Mouse (Mus musculus): Measurements from ENCODE around the gene Dlgap4. TPM values are rescaled to one million over a fixed set of nuclear protein-coding genes. Genes with fewer than 3 reads are reported as not detected.

The Dlgap4 gene
- total and polyA plus RNA-seq, 3 experiments: 12.4 to 38.5 (median 12.7) TPM

DNA sequence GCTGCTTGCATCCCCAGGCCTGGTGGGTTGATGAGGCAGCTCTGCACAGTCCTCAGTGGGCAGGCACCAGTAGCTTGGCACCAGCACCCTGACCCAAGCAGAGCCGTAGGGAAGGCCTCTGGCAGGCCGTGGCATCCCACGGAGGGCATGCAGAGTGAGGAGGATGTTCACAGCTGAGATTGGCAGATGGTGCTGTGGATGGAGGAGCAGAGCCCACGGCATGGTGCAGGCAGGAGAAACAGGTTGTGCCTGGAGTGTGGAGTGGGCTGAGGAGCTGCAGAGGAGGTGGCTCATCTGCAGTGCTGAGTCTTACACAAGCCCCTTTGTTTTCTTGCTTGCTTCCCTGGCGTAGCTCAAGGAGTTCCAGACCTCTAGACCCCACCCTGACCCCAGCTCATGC lies 40.6 kb downstream of the Dlgap4 start:
- TF ChIP-seq BHLHE40 (IDR thresholded peaks at IDR 0.05; ENCODE audit: low read depth, low read length) (no peak), ZC3H11A (IDR thresholded peaks at IDR 0.05; ENCODE audit: low read depth, low read length) (no peak), ELF1 (IDR thresholded peaks at IDR 0.05; ENCODE audit: low read depth, low read length) (no peak), MYC (IDR thresholded peaks at IDR 0.05; ENCODE audit: low read depth, low read length) (no peak), ZNF384 (IDR thresholded peaks at IDR 0.05; ENCODE audit: low read depth, low read length) (no peak), NELFE (IDR thresholded peaks at IDR 0.05; ENCODE audit: low read depth, low read length) (no peak), HCFC1 (IDR thresholded peaks at IDR 0.05; ENCODE audit: low read depth, low read length) (no peak), JUND (conservative IDR thresholded peaks at IDR 0.05; ENCODE audit: low read depth, low read length) (no peak)
- dilution Hi-C loops (cut with MboI; ENCODE audit: extremely low pct_ligation_motif_present, extremely low pct_unique_long_range_greater_than_20kb, low sequenced_read_pairs) (no loop called here), in situ Hi-C loops (cut with MboI; ENCODE audit: low pct_ligation_motif_present, low pct_unique_long_range_greater_than_20kb, low sequenced_read_pairs) (no loop called here)
- Histone ChIP-seq H3K36me3 (replicated peaks in 1 of 2; ENCODE audit: control insufficient read depth in 1 of 2, insufficient read depth in 1 of 2, low read length in 1 of 2) (no peaks in the 10 kb centered on the region), H3K4me1 (ENCODE audit: control insufficient read depth in 1 of 2, insufficient read depth in 2 of 2) (no peaks in the 10 kb centered on the region), H3K9ac (ENCODE audit: insufficient read depth, low read depth) (no peak overlapping the region), H3K79me2 (replicated peaks; ENCODE audit: control insufficient read depth, extremely low read depth, insufficient read depth, poor library complexity, severe bottlenecking) (no peaks in the 10 kb centered on the region), H3K4me3 (replicated peaks in 1 of 3; ENCODE audit: low read depth in 2 of 3, low read length in 2 of 3, poor library complexity in 1 of 3) (no peak overlapping the region), H3K4me2 (ENCODE audit: insufficient read depth, low read depth, poor library complexity, severe bottlenecking) (no peak overlapping the region), H3K9me3 (replicated peaks; ENCODE audit: low read length) (no peaks in the 10 kb centered on the region), H3K27me3 (replicated peaks) (peaks cover 95% of the 10 kb centered on the region), H3K27ac (ENCODE audit: insufficient read depth, low read depth) (no peak overlapping the region)
- DNase-seq (ENCODE audit: extremely low read depth): no peak

DNA sequence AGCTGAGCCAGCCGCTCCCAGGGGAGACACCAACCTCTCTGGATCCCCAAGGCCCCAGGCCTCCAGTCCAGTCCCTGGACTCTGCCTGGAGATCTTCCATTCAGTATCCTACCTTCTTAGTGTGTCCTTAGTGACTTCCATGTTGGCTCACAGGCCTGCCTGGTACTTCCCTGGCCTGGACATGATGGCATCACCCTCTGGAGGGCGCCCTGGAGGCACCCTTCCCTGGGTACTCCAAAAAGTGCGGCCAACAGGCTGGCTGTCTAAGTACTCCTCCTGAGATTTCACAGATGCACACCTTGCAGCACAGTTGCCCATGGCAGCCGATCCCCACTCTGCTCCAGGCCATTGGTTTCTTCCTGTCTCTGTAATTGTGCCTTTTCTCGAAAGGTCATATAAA lies 42.1 kb downstream of the Dlgap4 start:
- peaks cover 95% of the 10 kb centered on the region for H3K27me3 ChIP-seq (replicated peaks)

DNA sequence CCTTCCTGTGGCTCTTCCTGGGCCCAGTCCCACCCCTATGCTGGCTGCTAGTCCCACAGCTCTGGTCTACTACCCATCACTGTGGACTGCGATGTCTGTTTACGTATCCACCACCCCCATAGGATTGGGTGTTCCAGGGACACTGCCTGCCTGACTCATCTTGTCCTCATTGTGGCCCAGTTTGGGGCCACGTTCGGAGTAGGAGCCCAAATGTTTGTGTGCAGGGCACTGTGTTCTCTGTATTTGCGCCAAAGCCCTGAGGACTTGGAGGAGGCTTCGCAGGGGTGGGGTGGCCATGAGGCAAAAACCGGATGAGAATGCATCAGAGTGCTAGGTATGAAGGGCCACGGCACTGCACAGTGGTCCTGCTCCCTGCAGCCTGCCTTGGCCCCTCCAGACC lies 44.0 kb downstream of the Dlgap4 start:
- H3K27me3 ChIP-seq (replicated peaks): peaks cover 92% of the 10 kb centered on the region
- dilution Hi-C loops (cut with MboI; ENCODE audit: extremely low pct_ligation_motif_present, extremely low pct_unique_long_range_greater_than_20kb, low sequenced_read_pairs): no loop called here

More for the DNA sequence above, 42.1 kb downstream of the Dlgap4 start:
- Histone ChIP-seq H3K4me2 (ENCODE audit: insufficient read depth, low read depth, poor library complexity, severe bottlenecking) (no peak overlapping the region), H3K9ac (ENCODE audit: insufficient read depth, low read depth) (no peak overlapping the region), H3K36me3 (replicated peaks in 1 of 2; ENCODE audit: control insufficient read depth in 1 of 2, insufficient read depth in 1 of 2, low read length in 1 of 2) (no peaks in the 10 kb centered on the region), H3K27ac (ENCODE audit: insufficient read depth, low read depth) (no peak overlapping the region), H3K79me2 (replicated peaks; ENCODE audit: control insufficient read depth, extremely low read depth, insufficient read depth, poor library complexity, severe bottlenecking) (no peaks in the 10 kb centered on the region), H3K9me3 (replicated peaks; ENCODE audit: low read length) (no peaks in the 10 kb centered on the region), H3K4me1 (ENCODE audit: control insufficient read depth in 1 of 2, insufficient read depth in 2 of 2) (no peaks in the 10 kb centered on the region), H3K4me3 (replicated peaks in 1 of 3; ENCODE audit: low read depth in 2 of 3, low read length in 2 of 3, poor library complexity in 1 of 3) (no peak overlapping the region)
- TF ChIP-seq MAFK (IDR thresholded peaks at IDR 0.05; ENCODE audit: insufficient replicate concordance, low read length) (no peak), CTCF (conservative IDR thresholded peaks at IDR 0.05 in 1 of 2, IDR thresholded peaks at IDR 0.05 in 1 of 2; ENCODE audit: low read depth in 2 of 2, low read length in 2 of 2) (peak in 1 of 2 experiments; percentile 29; a peak in 2 of 4 replicates), E2F4 (IDR thresholded peaks at IDR 0.05; ENCODE audit: insufficient replicate concordance, low read depth, low read length) (no peak)
- DNase-seq (ENCODE audit: extremely low read depth): no peak
- in situ Hi-C loops (cut with MboI; ENCODE audit: low pct_ligation_motif_present, low pct_unique_long_range_greater_than_20kb, low sequenced_read_pairs) (no loop called here), dilution Hi-C loops (cut with MboI; ENCODE audit: extremely low pct_ligation_motif_present, extremely low pct_unique_long_range_greater_than_20kb, low sequenced_read_pairs) (no loop called here)

More for the DNA sequence above, 44.0 kb downstream of the Dlgap4 start:
- H3K9ac ChIP-seq (ENCODE audit: insufficient read depth, low read depth): no peak overlapping the region
- H3K9me3 ChIP-seq (replicated peaks; ENCODE audit: low read length): no peaks in the 10 kb centered on the region
- H3K4me3 ChIP-seq (replicated peaks in 1 of 3; ENCODE audit: low read depth in 2 of 3, low read length in 2 of 3, poor library complexity in 1 of 3): no peak overlapping the region
- no peak overlapping the region for H3K27ac ChIP-seq (ENCODE audit: insufficient read depth, low read depth)
- in situ Hi-C loops (cut with MboI; ENCODE audit: low pct_ligation_motif_present, low pct_unique_long_range_greater_than_20kb, low sequenced_read_pairs): no loop called here
- DNase-seq (ENCODE audit: extremely low read depth): no peak
- H3K79me2 ChIP-seq (replicated peaks; ENCODE audit: control insufficient read depth, extremely low read depth, insufficient read depth, poor library complexity, severe bottlenecking): no peaks in the 10 kb centered on the region
- H3K36me3 ChIP-seq (replicated peaks in 1 of 2; ENCODE audit: control insufficient read depth in 1 of 2, insufficient read depth in 1 of 2, low read length in 1 of 2): no peaks in the 10 kb centered on the region
- H3K4me1 ChIP-seq (ENCODE audit: control insufficient read depth in 1 of 2, insufficient read depth in 2 of 2): no peaks in the 10 kb centered on the region
- TF ChIP-seq CHD1 (IDR thresholded peaks at IDR 0.05; ENCODE audit: low read depth, low read length) (no peak), CHD2 (IDR thresholded peaks at IDR 0.05; ENCODE audit: low read length) (no peak), USF2 (conservative IDR thresholded peaks at IDR 0.05; ENCODE audit: low read depth, low read length) (no peak), MAX (IDR thresholded peaks at IDR 0.05; ENCODE audit: low read length) (no peak), ZMIZ1 (IDR thresholded peaks at IDR 0.05; ENCODE audit: low read depth, low read length) (no peak), MAFK (IDR thresholded peaks at IDR 0.05; ENCODE audit: insufficient replicate concordance, low read length) (no peak), CTCF (conservative IDR thresholded peaks at IDR 0.05 in 1 of 2, IDR thresholded peaks at IDR 0.05 in 1 of 2; ENCODE audit: low read depth in 2 of 2, low read length in 2 of 2) (no peak), USF1 (IDR thresholded peaks at IDR 0.05; ENCODE audit: low read depth, low read length) (no peak), ZNF384 (IDR thresholded peaks at IDR 0.05; ENCODE audit: low read depth, low read length) (no peak), NELFE (IDR thresholded peaks at IDR 0.05; ENCODE audit: low read depth, low read length) (no peak), SIN3A (IDR thresholded peaks at IDR 0.05; ENCODE audit: low read length) (no peak), RAD21 (IDR thresholded peaks at IDR 0.05; ENCODE audit: low read depth, low read length) (no peak), ELF1 (IDR thresholded peaks at IDR 0.05; ENCODE audit: low read depth, low read length) (no peak), MAZ (IDR thresholded peaks at IDR 0.05; ENCODE audit: low read depth, low read length) (no peak)
- H3K4me2 ChIP-seq (ENCODE audit: insufficient read depth, low read depth, poor library complexity, severe bottlenecking): no peak overlapping the region
